Mouse (Mus musculus) naive thymus-derived CD4-positive, alpha-beta T cell, adult 2 months (primary cell): ENCODE measurements at regions not wholly inside any gene's neighbourhood (a gene's known extent, or its start where the extent isn't known, plus 50 kb on each side); places are given as distances from the start of the nearest gene placed in this dataset.

ENCODE experiments used
- DNase-seq: peaks from one replicate; pipeline ENCODE4 v3.0.0-alpha.2; 2011; ENCODE audit warnings: low read depth

DNA sequence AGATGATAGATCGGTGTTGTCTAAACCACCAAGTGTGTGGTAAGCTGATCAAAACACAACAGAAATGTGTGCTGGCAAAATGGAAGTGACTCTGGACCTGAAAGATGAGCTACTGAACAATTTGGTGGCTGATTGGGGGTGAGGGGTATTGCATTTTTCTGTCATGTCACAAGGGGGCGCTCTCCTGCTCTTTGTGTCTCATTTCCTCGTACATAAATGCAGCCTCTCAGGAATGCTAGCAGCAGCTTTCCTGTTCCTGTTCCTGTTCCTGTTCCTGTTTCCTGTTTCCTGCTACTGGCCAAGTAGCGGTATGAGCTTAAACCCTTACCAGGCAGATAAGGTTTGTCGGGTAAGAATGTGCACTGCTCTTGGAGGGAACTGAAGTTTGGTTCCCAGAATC lies 134.7 kb upstream of the Fstl4 start:
- no peak for DNase-seq

DNA sequence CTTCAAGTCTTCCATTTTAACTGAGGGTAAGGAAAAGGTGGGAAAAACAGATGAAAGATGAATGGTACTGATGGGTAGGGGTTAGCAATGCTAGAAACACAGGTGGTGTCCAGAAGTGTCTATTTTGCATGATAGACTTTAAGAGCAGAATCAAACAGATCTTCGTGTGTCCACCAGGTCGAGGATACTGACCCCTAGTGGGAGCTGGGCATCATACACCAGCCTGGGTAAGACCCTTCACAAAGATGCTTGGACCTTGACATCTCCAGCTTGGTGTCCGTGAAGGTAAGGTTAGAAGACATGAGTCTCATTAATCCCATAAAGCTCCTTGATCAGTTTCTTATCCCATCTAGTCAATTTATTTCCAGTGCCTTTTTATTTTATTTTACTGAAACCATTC lies 132.9 kb upstream of the Fstl4 start:
- no peak for DNase-seq

GRCm38 (mm10) chr11:52634189-52634588 lies 130.2 kb upstream of the Fstl4 start:
- no peak for DNase-seq

DNA sequence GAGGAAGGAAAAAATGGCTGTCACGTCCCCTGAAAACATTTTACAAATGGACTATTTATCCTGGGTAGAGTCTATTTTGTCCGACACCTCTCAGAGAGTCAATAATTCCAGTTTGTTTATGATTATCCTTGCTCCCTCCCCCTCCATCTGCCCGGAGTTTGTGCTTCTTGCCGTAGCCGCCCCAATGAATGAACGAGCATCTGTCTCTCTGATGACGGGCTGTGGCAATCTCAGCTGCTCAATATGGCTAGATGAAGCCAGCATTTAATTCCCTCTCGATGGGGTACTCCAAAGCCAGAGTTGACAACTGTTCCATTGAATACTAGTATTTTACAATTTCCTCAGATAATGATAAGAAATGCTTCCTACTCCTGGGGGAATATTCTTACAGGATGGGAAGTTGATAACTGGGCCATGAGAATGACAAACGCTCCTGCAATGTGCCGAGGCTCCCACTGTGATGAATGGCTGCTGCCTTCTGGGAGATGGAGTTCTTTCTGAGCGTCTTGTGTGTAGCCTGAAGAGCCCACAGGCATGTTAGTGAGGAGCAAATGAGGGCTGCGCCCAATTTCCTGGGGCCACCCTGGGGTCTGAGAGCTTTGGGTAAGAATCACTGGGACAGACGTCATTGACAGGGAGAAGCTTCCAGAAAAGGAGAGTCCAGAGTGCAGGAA lies 128.6 kb upstream of the Fstl4 start:
- DNase-seq, result no peak

DNA sequence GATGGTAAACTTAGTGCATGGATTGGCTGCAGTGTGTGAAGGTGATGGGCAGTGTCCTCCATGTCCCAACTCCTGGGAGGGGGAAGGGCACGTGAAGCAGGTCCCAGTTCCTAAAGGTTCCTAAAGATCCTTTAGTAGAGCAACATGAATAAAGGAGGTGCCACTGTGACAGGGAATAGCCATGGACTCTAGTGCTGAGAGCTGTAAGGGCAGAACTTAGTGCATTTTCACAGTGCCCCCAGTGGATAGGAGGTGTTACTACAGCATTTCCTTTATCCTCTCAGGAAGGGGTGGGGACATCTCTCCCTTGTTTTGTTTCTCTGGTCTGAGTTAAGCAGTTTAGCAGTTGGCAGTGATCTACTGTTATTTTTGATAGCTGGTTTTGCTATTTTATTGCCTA lies 125.5 kb upstream of the Fstl4 start:
- DNase-seq, result peak; percentile 9

DNA sequence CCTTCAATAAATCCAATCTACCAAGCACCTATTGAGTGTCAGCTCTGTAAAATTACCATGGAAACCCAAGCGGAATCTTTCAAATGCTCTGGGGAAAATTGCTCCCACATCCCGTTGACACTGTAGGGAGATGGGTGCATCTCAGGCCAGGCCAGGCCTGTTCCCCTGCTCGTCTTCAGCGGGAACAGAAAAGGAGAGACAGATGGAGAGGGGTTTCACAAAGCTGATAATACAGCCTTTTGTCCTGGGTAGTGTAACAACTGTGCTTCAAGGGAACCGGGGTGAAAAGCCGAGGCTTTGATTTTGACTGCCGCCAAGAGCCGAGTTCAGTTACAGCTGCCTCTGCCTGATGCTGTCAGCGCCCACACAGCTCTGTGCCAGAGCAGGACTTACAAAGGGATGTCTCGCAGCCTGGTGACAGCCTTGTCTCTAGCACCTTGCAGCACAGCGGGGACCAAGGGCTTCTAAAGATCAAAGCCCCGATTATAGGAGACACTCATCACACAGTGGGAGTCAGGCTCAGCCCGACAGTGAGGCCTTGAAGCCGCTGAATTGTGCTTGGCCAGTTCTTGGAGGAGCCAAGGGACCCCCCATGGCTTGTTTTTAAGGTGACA lies 122.6 kb upstream of the Fstl4 start:
- DNase-seq, result no peak

DNA sequence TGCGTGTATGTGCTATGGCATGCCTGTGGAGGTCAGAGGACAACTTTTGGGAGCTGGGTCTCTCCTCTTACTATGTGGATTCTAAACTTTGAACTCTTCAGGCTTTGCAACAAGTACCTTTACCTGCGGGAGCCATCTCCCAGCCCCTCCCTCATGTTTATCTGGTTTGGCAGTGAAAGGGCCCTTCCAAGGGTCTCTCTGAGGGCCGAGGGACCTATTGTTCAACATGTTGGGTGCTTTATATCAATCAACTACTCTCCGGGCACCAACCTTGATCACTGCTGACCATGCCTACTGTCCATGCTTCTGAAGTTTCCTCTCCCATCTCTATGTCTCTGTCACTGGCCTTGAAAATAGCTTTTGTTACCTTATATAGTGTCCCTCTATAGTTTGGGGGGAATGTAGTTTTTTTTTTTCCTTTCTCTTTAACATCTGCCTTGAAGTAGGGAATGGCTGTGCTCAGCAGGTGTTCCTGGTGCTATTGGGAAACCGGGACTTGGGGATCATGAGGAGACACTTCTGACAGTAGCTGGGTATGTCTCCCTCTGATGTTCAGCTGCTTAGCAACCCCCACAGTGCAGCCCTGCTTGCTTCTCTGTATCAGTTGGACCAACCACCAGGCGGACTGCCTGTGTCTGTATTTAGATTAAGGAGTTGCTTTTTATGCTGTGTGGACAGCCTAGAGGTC lies 120.2 kb upstream of the Fstl4 start:
- DNase-seq, result no peak

- DNase-seq, result no peak
Measured at GRCm38 (mm10) chr11:52648176-52648839, 116.1 kb upstream of the Fstl4 start.

DNA sequence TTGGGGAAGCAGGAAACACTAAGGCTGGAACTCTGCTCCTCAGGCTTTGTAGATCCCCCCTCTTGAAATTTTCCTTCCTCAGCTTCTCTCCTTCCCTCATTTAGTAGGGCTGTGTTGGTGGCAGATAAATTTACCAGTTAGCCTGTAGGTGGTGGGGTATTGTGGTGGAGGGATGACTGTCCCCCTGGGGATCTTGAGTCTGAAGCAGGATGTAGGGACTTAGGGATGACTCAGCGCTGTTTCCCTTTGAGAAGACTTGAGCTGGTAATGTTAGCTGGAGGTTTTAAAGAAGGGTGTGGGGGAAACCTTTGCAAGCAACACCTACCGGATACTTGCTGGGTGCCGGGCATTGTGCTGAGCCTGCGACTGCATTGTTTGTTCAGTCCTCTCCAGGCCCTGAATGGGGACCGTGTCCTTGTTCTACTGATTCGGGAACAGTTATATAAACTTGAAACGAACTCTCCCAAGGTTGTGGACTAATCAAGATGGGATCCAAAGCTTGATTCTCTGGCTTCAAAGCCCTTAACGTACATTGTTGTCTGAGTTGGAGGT lies 115.5 kb upstream of the Fstl4 start:
- no peak for DNase-seq

DNA sequence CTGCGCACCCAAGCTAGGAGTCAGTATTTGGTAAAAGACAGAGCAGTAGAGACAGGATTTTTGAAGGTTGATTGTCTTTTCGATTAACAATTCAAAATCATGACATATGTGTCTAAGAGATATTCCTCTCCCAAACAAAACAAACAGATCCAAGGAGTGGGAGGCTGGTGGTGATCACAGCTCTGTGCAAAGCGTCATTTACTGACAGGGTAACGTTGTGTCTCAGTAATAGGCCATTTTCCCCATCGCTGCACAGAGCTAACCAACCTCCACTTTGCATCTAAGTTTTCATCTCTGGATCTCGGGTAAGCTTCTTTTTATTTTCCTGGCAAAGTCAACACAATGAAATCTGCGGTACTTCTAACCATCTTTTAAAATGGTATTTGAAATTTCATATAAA lies 109.8 kb upstream of the Fstl4 start:
- DNase-seq, result no peak

GRCm38 (mm10) chr11:52655720-52656474 lies 108.5 kb upstream of the Fstl4 start:
- no peak for DNase-seq

- no peak for DNase-seq
Measured at GRCm38 (mm10) chr11:52661234-52661633, 103.2 kb upstream of the Fstl4 start.

GRCm38 (mm10) chr11:52661894-52662593 lies 102.4 kb upstream of the Fstl4 start:
- no peak for DNase-seq

DNA sequence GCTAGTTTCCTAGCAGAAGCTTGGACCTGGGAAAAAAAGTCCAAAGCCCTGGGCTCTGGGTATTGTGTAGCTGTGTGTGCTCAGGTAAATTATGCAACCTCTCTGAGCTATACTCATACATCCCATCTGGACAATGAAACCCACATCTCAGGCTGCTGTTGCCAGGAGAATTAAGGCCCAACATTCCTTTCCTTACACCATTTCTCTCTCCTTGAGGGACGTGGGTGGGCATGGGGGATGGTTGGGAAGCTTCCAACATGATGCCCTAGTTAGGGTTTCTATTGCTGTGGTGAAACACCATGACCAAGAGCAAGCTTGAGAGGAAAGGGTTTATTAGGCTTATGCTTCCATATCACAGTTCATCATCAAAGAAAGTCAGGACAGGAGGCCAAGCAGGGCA lies 99.1 kb upstream of the Fstl4 start:
- DNase-seq, result no peak

DNA sequence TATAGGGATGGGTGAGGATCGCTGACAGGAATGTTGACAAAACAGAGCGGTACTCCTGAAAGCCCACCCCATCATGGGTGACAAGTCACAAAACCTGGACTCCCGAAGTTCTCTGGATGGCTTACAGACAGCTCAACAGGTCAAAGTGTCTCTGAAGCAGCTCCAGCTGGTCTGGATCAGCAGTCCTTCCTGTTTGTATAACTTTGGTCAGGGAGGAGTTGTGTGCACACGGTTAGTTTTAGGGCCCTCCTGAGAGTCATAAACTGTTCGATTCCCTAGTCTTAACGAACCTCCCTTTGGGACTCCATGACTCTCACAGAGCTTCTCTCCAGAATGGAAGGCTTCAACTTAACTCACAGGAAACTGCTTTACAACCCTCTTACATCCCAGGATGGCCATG lies 89.4 kb upstream of the Fstl4 start:
- DNase-seq, result no peak

DNA sequence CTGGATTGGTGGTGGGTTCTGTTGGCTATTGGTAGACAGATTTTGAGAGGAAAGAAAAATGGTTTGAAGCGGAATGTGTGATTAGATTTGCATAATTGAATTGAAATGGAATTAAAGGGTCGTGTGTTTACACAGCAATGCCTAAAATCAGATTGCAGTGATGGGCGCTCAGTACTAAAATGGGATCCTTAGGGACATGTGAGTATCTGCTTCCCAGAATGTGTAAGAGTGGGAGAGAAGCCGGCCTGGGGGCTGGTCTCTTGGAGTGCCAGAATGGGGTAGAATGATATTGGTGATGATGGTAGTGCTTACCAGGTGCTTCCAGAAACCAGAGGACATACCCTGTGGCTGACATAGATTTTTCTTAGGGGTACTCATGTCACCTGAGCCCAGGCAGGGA lies 86.2 kb upstream of the Fstl4 start:
- no peak for DNase-seq

GRCm38 (mm10) chr11:52685436-52685835 lies 79.0 kb upstream of the Fstl4 start:
- DNase-seq, result no peak

- DNase-seq, result no peak
Measured at GRCm38 (mm10) chr11:52692701-52693100, 71.7 kb upstream of the Fstl4 start.

DNA sequence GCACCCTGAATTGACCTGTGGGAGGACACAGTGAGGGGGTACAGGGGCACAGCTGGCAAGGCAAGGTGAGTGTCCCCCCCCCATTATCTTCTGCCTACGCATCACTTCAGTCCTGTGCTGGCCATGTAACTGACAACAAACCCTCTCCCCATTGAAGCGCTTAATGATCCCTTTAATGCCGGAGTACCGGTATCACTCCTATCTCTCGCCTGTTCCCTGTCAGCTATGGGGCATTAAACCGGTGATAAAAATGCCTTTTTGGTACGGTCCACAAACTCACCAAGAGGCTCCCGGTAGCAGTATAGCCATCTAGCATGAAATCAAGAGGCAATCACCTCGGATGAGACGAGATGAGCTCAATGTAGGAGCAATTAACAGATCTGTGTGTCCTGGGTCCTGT lies 62.8 kb upstream of the Fstl4 start:
- DNase-seq, result no peak

- DNase-seq, result no peak
Measured at GRCm38 (mm10) chr11:52703391-52703790, 61.0 kb upstream of the Fstl4 start.
